Mouse (Mus musculus) megakaryocyte, embryonic 14.5 days (primary cell): Measurements from ENCODE around the gene Cd200r3. TPM values are rescaled to one million over a fixed set of nuclear protein-coding genes. Genes with fewer than 3 reads are reported as not detected.

Experiments used
- H3K27me3 ChIP-seq: replicated peaks from 2 replicates; pipeline ENCODE3; 2012; ENCODE audit warnings: inconsistent platforms
- H3K36me3 ChIP-seq: replicated peaks from 2 replicates; pipeline ENCODE3; 2012; ENCODE audit warnings: low read length, inconsistent platforms, mixed read lengths
- H3K4me1 ChIP-seq: 2 replicates; pipeline ENCODE4 v1.6.1; 2012; ENCODE audit warnings: inconsistent platforms
- H3K4me3 ChIP-seq: replicated peaks from 2 replicates; pipeline ENCODE3; 2012; ENCODE audit warnings: moderate library complexity, mild to moderate bottlenecking, inconsistent platforms
- H3K9me3 ChIP-seq: 2 replicates; pipeline ENCODE4 v1.6.1; 2012; ENCODE audit warnings: inconsistent platforms
- FLI1 ChIP-seq: IDR thresholded peaks from 2 replicates; pipeline ENCODE4 v1.6.1; 2012; ENCODE audit warnings: low read length, inconsistent platforms, mixed read lengths
- GATA1 ChIP-seq: IDR thresholded peaks from 3 replicates; pipeline ENCODE4 v1.6.1; 2012; ENCODE audit warnings: mixed read lengths, low read length, inconsistent platforms, borderline replicate concordance
- polyA plus RNA-seq: library from polyadenylated mRNA; stranded (reverse); fragments of >175 nt; gene quantifications from 2 replicates; pipeline ENCODE4 v1.2.3, GENCODE M21; 2012; ENCODE audit warnings: low replicate concordance; ENCODE audit not compliant: insufficient read depth

Cd200r3 gene
- 0.02 TPM in 1 of 2 replicates, not detected in the other for polyA plus RNA-seq

GRCm38 (mm10) chr16:44943468-44943867 is at the start of gene Cd200r3:
TSS of gene Cd200r3 (plus strand) at chr16:44943678.
- no peaks in the 10 kb centered on the region for H3K27me3 ChIP-seq
- no peak within 1 kb of the TSS for H3K4me3 ChIP-seq
- H3K9me3 ChIP-seq, result no peaks in the 10 kb centered on the region
- no peaks in the 10 kb centered on the region for H3K4me1 ChIP-seq
- H3K36me3 ChIP-seq, result no peaks in the 10 kb centered on the region
- TF ChIP-seq FLI1 (no peak), GATA1 (no peak)

GRCm38 (mm10) chr16:44932016-44932415 is 11.5 kb upstream of the Cd200r3 start:
- Histone ChIP-seq H3K9me3 (no peaks in the 10 kb centered on the region), H3K4me1 (no peaks in the 10 kb centered on the region), H3K36me3 (no peaks in the 10 kb centered on the region), H3K4me3 (no peak overlapping the region), H3K27me3 (no peaks in the 10 kb centered on the region)
- no peak for TF ChIP-seq GATA1
- TF ChIP-seq FLI1, result no peak

- H3K36me3 ChIP-seq, result no peaks in the 10 kb centered on the region
- TF ChIP-seq FLI1 (no peak), GATA1 (no peak)
- no peak overlapping the region for H3K4me3 ChIP-seq
- H3K9me3 ChIP-seq, result no peaks in the 10 kb centered on the region
- peaks cover 6% of the 10 kb centered on the region for H3K27me3 ChIP-seq
- H3K4me1 ChIP-seq, result peaks cover 10% of the 10 kb centered on the region
Observed at GRCm38 (mm10) chr16:44951360-44952114, 8.1 kb downstream of the Cd200r3 start.

- Histone ChIP-seq H3K4me3 (no peak overlapping the region), H3K4me1 (peaks cover 41% of the 10 kb centered on the region), H3K27me3 (peaks cover 29% of the 10 kb centered on the region), H3K36me3 (no peaks in the 10 kb centered on the region), H3K9me3 (no peaks in the 10 kb centered on the region)
- no peak for TF ChIP-seq GATA1
- TF ChIP-seq FLI1, result no peak
Observed at GRCm38 (mm10) chr16:44962296-44962695, 18.8 kb downstream of the Cd200r3 start.

GRCm38 (mm10) chr16:44962777-44963176 is 19.3 kb downstream of the Cd200r3 start:
- peak overlapping the region; percentile 65 for H3K4me3 ChIP-seq
- no peaks in the 10 kb centered on the region for H3K36me3 ChIP-seq
- H3K9me3 ChIP-seq, result no peaks in the 10 kb centered on the region
- H3K4me1 ChIP-seq, result peaks cover 43% of the 10 kb centered on the region
- TF ChIP-seq GATA1, result peak; percentile 69; the same call in 1 of the 3 replicates
- TF ChIP-seq FLI1, result no peak
- peaks cover 33% of the 10 kb centered on the region for H3K27me3 ChIP-seq

- Histone ChIP-seq H3K4me1 (peaks cover 43% of the 10 kb centered on the region), H3K4me3 (no peak overlapping the region)
Observed at GRCm38 (mm10) chr16:44964526-44965374, 21.3 kb downstream of the Cd200r3 start.

GRCm38 (mm10) chr16:44965428-44965827 is 21.9 kb downstream of the Cd200r3 start:
- TF ChIP-seq FLI1, result no peak
- no peak for TF ChIP-seq GATA1
- peaks cover 43% of the 10 kb centered on the region for H3K4me1 ChIP-seq
- H3K36me3 ChIP-seq, result no peaks in the 10 kb centered on the region
- no peaks in the 10 kb centered on the region for H3K9me3 ChIP-seq
- H3K4me3 ChIP-seq, result no peak overlapping the region
- H3K27me3 ChIP-seq, result peaks cover 45% of the 10 kb centered on the region

More at GRCm38 (mm10) chr16:44964526-44965374, 21.3 kb downstream of the Cd200r3 start:
- H3K36me3 ChIP-seq, result no peaks in the 10 kb centered on the region
- TF ChIP-seq GATA1 (no peak), FLI1 (no peak)
- no peaks in the 10 kb centered on the region for H3K9me3 ChIP-seq
- peaks cover 39% of the 10 kb centered on the region for H3K27me3 ChIP-seq

GRCm38 (mm10) chr16:44965890-44966289 is 22.4 kb downstream of the Cd200r3 start:
- peaks cover 42% of the 10 kb centered on the region for H3K4me1 ChIP-seq
- H3K27me3 ChIP-seq, result peaks cover 46% of the 10 kb centered on the region
- no peak overlapping the region for H3K4me3 ChIP-seq
- TF ChIP-seq FLI1, result no peak
- TF ChIP-seq GATA1, result no peak
- no peaks in the 10 kb centered on the region for H3K9me3 ChIP-seq
- no peaks in the 10 kb centered on the region for H3K36me3 ChIP-seq

- no peaks in the 10 kb centered on the region for H3K36me3 ChIP-seq
- no peak overlapping the region for H3K4me3 ChIP-seq
- H3K27me3 ChIP-seq, result peaks cover 50% of the 10 kb centered on the region
- no peak for TF ChIP-seq FLI1
- TF ChIP-seq GATA1, result no peak
- H3K9me3 ChIP-seq, result peaks cover 7% of the 10 kb centered on the region; the same call in 1 of the 2 replicates
- peaks cover 36% of the 10 kb centered on the region for H3K4me1 ChIP-seq
Observed at GRCm38 (mm10) chr16:44966891-44967290, 23.4 kb downstream of the Cd200r3 start.

GRCm38 (mm10) chr16:44968113-44968512 is 24.6 kb downstream of the Cd200r3 start:
- peaks cover 24% of the 10 kb centered on the region for H3K4me1 ChIP-seq
- TF ChIP-seq GATA1, result no peak
- no peak for TF ChIP-seq FLI1
- H3K9me3 ChIP-seq, result peaks cover 8% of the 10 kb centered on the region; the same call in 1 of the 2 replicates
- no peaks in the 10 kb centered on the region for H3K36me3 ChIP-seq
- no peak overlapping the region for H3K4me3 ChIP-seq
- H3K27me3 ChIP-seq, result peaks cover 50% of the 10 kb centered on the region
